35 mouse cellular contexts compared by ENCODE assay signal in genomic region chr8:83257631-83258030, GRCm38 (mm10). TPM values are rescaled to one million over a fixed set of nuclear protein-coding genes. Genes with fewer than 3 reads are reported as not detected.
"Had no signal": no experiment of that assay in that cellular context is flagged by ENCODE, and none has a peak within 500 bp of the region (broad histone marks: within the 10 kb centered on the region; RNA-seq: fewer than 3 reads in every experiment).

No protein-coding gene starts in this region.

- H3K36me3 ChIP-seq: heart, embryonic 15.5 days; liver, embryonic 13.5 days had no signal

- H3K9ac ChIP-seq: heart, embryonic 13.5 days; heart, embryonic 15.5 days; hindbrain, embryonic 13.5 days; hindbrain, embryonic 15.5 days; kidney, embryonic 15.5 days; limb, embryonic 12.5 days; liver, embryonic 13.5 days had no signal

- H3K4me2 ChIP-seq: heart, embryonic 13.5 days; heart, embryonic 15.5 days; hindbrain, embryonic 13.5 days; hindbrain, embryonic 15.5 days; kidney, embryonic 15.5 days; limb, embryonic 12.5 days; liver, embryonic 11.5 days; liver, embryonic 13.5 days had no signal

- DNase-seq: gastrocnemius, adult 2 months; gastrocnemius, postnatal 10 days; gastrocnemius, postnatal 25 days; heart, adult 18-20 months; heart, postnatal 14 days; heart, postnatal 36 days; kidney, adult 11 months; kidney, adult 2 months; kidney, adult 9 months; kidney, postnatal 14 days; kidney, postnatal 36 days; liver; liver, embryonic 13.5 days had no signal

- H3K4me3 ChIP-seq: gastrocnemius, adult 2 months; heart, embryonic 10.5 days; heart, embryonic 13.5 days; heart, embryonic 15.5 days; hindbrain, embryonic 13.5 days; hindbrain, embryonic 15.5 days; kidney, embryonic 15.5 days; left cerebral cortex, adult 2 months; limb, embryonic 10.5 days; limb, embryonic 12.5 days; liver, embryonic 13.5 days had no signal

- H3K9me3 ChIP-seq: heart, embryonic 10.5 days; heart, embryonic 13.5 days; heart, embryonic 15.5 days; hindbrain, embryonic 13.5 days; hindbrain, embryonic 15.5 days; kidney, embryonic 15.5 days; limb, embryonic 10.5 days; limb, embryonic 12.5 days; liver, embryonic 13.5 days had no signal

- ATAC-seq: hindbrain, postnatal 0 days; intestine, embryonic 16.5 days had no signal

- H3K27me3 ChIP-seq: heart, embryonic 13.5 days; hindbrain, embryonic 13.5 days; hindbrain, embryonic 15.5 days; kidney, embryonic 15.5 days; limb, embryonic 12.5 days; liver, embryonic 13.5 days had no signal

- H3K27ac ChIP-seq: gastrocnemius, adult 2 months; heart, embryonic 10.5 days; heart, embryonic 13.5 days; heart, embryonic 15.5 days; hindbrain, embryonic 13.5 days; hindbrain, embryonic 15.5 days; hindbrain, postnatal 0 days; kidney, embryonic 15.5 days; kidney, postnatal 0 days; left cerebral cortex, adult 2 months; limb, embryonic 10.5 days; limb, embryonic 12.5 days; liver, embryonic 13.5 days had no signal

- H3K4me1 ChIP-seq: heart, embryonic 10.5 days; heart, embryonic 13.5 days; heart, embryonic 15.5 days; hindbrain, embryonic 13.5 days; hindbrain, embryonic 15.5 days; limb, embryonic 10.5 days; limb, embryonic 12.5 days; liver, embryonic 13.5 days had no signal

RNA-seq across cellular contexts. Expression of gene Ucp1, which starts 32.5 kb away (rescaled TPM):
- total RNA-seq: gastrocnemius, adult 2 months; gastrocnemius, postnatal 10 days; gastrocnemius, postnatal 25 days; granulocyte monocyte progenitor cell, adult 5-6 weeks; hematopoietic stem cell, adult 5-6 weeks; layer of hippocampus, adult 18-20 months; layer of hippocampus, postnatal 10 days; layer of hippocampus, postnatal 25 days; left cerebral cortex, adult 2 months; left cerebral cortex, postnatal 14 days; left cerebral cortex, postnatal 36 days had no signal
- polyA plus RNA-seq: heart, embryonic 10.5 days; heart, embryonic 13.5 days; heart, embryonic 15.5 days; heart, postnatal 0 days; hindbrain, embryonic 11.5 days; hindbrain, embryonic 15.5 days; intestine, embryonic 16.5 days; kidney, embryonic 15.5 days; limb, embryonic 10.5 days; limb, embryonic 12.5 days; liver, embryonic 11.5 days; liver, embryonic 13.5 days had no signal
